Mouse (Mus musculus): ENCODE measurements around the gene Krtap5-4.
"Not testable (repeated sequence)": the region's sequence is repeated elsewhere in the genome, so short reads cannot be mapped to it uniquely, and the experiment has no call there.

The Krtap5-4 gene

DNA sequence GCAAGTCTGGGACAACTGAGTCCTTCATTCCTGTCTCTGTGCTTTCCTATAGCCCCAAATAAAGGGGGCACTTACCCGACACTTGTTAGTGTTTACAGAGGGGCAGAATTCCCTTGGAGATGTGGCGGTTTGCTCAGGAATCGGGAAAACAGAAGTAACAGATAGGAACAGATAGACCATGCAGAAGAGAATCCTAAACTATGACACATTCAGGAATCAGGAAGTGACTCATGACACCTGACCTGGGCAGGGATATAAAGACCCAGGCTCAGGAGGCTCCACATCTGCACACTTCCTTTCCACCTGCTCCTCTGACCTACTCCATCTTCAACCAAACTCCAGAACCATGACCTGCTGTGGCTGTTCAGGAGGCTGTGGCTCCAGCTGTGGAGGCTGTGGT is at the start of gene Krtap5-4:
Gene Krtap5-4, plus strand, starts transcription at position 301 of the 400 bp plus-strand sequence.
- no peak for DNase-seq (ENCODE audit: low read depth, low spot score)

DNA sequence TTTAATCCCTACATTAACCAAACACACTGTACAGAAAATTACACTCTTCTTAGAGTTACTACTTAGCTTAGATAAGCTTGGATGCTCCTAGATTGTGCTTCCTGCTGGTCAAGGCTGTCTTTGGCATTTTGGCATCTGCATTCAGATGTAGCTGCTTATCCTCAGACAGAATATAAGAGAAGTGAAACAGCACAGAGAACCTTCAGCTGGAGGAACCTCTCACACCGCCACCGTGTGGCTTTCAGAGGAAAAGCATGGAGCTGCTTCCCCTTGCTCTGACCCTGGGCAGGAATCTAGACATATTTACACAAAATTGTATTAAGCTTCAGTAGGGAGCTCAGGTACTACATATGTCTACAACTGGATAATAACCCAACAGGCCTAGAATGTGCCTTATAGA is 47.8 kb upstream of the Krtap5-4 start:
- peak; percentile 30 for DNase-seq (ENCODE audit: low read depth, low spot score)

DNA sequence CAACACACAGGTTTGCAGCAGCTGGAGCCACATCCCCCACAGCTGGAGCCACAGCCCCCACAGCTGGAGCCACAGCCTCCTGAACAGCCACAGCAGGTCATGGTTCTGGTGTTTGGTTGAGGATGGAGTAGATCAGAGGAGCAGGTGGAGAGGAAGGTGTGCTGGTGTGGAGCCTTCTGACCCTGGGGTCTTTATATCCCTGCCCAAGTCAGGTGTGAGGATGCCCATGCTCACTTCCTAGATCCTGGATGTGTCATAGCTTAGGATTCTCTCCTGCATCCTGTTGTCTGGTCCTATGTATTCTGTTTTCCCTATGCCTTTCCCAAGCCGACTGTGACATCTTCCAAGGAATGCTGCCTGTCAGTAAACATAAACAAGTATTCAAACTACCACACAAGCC is 45.1 kb upstream of the Krtap5-4 start, which contains the start of gene Gm2431:
Gene Gm2431, minus strand, starts transcription at position 101 of the 400 bp plus-strand sequence.
- DNase-seq (ENCODE audit: low read depth, low spot score), result not testable (repeated sequence)

DNA sequence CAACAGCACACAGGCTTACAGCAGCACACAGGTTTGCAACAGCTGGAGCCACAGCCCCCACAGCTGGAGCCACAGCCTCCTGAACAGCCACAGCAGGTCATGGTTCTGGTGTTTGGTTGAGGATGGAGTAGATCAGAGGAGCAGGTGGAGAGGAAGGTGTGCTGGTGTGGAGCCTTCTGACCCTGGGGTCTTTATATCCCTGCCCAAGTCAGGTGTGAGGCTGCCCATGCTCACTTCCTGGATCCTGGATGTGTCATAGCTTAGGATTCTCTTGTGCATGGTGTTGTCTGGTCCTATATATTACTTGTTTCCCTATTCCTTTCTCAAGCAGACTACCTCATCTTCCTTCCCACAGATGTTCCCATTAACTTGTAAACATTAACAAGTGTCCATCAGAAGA is 29.1 kb upstream of the Krtap5-4 start, which contains the start of gene Gm4559:
Gene Gm4559, minus strand, starts transcription at position 101 of the 400 bp plus-strand sequence.
- DNase-seq (ENCODE audit: low read depth, low spot score), result not testable (repeated sequence)

DNA sequence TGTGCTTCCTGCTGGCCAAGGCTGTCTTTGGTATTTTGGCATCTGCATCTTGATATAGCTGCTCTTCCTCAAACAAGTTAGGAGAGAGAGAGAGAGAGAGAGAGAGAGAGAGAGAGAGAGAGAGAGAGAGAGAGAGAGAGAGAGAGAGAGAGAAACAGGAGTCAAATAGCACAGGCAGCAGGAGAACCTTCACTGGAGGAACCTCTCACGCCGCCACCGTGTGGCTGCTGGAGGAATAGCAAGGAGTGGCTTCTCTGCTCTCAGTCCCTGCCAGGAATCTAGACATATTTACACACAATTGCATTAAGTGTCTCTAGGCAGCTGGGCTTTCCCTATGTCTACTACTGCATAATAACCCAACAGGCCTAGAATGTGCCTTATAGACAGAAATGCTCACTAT is 25.2 kb upstream of the Krtap5-4 start:
- peak; percentile 26 for DNase-seq (ENCODE audit: low read depth, low spot score)

DNA sequence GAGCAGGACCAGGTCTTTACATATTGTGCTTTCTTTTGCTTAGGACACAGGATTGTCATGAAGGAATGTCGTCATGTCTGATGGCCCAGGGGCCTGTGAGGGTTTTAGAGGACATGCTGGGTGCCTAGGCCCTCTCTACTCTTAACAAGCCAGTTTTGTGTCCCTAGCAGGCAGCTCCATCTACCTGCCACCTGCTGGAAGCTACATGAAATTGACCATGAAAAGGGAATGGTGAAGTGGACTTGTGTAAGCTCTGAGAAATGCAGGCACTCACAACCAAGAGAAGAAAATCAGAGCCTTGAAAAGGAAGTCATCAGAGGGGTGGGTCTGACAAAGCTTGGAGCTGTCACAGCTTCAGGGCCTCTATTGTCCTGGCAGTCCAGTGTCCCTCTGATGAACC is 24.1 kb upstream of the Krtap5-4 start:
- DNase-seq (ENCODE audit: low read depth, low spot score), result peak; percentile 26

DNA sequence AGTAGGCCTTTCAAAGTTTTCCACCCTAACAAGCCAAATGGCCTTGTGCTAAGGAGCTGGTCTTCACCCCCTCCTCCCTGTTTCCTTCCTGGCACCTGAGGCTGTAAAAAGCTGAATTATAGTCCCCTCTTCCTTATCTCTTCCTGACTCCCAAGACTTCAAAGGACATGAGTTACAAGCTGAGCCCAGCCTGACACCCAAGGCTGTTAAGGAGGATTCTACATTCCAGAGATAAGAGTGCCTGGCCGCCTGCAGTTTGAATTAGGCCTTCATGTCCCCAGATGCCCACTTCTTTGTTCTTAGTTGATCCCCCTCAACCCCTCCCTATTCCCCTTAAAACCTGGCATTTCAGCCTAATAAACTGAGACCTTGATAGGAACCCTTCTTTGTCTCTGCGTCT is 20.5 kb upstream of the Krtap5-4 start:
- not testable (repeated sequence) for DNase-seq (ENCODE audit: low read depth, low spot score)

DNA sequence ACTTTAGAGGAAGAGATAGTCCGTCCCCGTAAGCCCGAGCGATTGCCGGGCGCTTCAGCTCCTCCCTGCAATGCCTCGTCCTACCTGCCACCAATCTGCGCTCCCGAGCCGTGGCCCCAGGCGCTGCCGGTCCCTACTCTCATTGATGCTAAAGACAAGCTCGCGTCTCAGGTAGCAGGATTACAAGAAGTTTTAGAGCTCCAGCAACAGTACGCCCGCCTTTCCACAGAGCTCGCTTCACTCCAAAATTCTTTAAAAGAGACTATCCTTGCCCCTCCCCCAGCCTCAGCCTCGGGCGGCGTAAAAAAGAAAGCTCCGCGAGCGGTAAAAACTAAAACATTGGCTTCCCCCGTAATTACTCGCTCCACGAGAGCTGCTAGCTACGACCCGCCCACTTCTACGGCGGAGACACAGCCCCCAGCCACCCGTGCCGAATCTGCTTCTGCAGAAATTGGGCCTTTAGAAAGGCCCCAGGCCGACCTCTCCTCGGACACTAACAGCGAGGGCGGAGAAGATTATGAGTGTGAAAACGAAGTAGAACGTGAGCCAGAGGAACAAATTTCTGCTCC is 19.2 kb upstream of the Krtap5-4 start:
- peak; percentile 81 for DNase-seq (ENCODE audit: low read depth, low spot score)

DNA sequence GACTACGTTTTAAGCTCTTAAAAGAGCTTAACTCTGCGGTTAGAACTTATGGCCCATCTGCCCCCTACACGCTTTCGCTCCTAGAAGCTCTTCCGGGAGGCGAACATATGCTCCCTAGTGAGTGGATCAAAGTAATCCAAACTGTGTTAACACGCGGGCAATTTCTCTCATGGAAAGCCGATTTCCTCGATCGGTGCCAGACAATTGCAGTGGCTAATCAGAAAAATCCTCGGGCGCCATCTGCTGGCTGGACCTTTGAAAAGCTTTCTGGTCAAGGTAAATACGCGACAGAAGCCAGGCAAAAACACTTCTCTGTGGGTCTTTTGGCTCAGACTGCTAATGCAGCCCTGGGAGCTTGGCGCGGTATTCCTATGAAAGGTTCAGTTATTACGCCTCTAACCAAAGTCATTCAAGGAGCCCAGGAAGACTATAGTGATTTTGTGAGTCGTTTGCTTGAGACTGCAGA is 18.7 kb upstream of the Krtap5-4 start:
- peak; percentile 93 for DNase-seq (ENCODE audit: low read depth, low spot score)

DNA sequence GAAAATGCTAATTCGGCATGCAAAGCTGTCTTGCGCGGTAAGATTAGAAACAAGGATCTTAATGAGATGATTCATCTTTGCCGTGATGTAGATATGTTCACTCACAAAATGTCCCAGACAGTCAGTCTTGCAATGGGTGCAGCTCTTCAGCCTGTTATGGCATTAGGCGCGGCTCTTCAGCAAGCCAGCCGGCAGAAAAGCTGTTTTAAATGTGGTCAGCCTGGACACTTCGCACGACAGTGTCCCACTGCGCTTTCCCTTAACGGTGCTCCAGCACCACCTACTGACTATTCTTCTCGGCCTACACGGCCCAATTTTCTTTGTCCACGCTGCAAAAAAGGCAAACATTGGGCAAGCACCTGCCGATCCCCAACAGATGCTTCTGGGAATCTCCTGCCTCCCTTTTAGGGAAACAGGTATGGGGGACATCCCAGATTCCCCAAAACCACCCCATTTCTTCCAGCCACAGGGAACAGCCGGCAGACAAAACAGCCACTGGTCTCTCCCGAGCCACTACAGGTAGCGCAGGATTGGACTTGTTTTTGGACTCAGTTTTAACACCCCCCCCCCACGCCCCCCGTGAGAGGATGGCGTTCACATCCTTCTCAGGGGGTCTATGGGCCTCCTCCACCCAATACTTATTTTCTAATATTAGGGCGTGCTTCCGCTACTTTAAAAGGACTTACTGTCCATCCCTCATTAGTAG is 18.1 kb upstream of the Krtap5-4 start:
- DNase-seq (ENCODE audit: low read depth, low spot score), result no peak

DNA sequence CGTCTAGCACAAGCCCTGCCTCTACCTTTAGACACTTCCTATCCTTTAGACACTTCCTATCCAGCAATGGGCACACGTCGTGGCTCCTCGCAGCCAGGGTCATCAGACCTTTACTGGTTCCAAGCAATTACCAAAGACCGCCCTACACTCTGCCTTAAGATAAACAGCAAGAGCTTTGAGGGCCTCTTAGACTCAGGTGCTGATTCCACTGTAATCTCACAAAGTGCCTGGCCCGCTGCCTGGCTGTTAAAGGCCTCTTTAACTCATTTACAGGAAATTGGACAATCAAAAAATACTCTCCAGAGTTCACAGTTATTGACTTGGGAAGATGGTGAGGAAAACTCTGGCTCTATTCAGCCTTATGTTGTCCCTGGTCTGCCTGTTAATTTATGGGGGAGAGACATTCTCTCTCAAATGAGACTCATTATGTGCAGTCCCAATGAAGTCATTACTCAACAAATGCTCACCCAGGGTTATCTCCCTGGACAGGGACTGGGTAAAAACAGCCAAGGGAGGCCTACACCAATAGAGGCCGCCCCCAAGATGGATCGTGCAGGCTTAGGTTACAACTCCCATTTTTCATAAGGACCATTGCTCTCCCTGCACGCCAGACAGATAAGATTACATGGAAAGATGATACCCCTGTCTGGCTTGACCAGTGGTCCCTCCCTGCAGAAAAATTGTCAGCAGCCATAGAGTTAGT is 17.3 kb upstream of the Krtap5-4 start:
- DNase-seq (ENCODE audit: low read depth, low spot score), result not testable (repeated sequence)

DNA sequence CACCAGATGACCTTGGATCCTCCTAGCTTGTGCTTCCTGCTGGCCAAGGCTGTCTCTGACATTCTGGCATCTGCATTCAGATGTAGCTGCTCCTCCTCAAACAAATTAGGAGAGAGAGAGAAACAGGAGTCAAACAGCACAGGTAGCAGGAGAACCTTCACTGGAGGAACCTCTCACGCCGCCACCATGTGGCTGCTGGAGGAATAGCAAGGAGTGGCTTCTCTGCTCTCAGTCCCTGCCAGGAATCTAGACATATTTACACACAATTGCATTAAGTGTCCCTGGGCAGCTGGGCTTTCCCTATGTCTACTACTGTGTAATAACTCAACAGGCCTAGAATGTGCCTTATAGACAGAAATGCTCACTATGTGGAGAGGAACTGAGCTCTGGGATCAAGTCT is 9.5 kb upstream of the Krtap5-4 start:
- peak; percentile 24 for DNase-seq (ENCODE audit: low read depth, low spot score)

DNA sequence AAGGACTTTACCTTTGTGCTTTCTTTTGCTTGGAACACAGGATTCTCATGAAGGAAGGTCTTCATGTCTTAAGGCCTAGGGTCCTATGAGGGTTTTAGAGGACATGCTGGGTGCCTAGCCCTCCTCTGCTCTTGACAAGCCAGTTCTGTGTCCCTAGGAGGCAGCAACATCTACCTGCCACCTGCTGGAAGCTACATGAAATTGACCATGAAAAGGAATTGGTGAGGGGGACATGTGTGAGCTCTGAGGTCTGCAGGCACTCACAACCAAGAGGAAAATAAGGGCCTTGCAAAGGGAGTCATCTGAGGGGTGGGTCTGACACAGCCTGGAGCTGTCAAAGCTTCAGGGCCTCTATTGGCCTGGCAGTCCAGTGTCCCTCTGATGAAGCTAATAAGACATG is 7.9 kb upstream of the Krtap5-4 start:
- DNase-seq (ENCODE audit: low read depth, low spot score), result peak; percentile 12

DNA sequence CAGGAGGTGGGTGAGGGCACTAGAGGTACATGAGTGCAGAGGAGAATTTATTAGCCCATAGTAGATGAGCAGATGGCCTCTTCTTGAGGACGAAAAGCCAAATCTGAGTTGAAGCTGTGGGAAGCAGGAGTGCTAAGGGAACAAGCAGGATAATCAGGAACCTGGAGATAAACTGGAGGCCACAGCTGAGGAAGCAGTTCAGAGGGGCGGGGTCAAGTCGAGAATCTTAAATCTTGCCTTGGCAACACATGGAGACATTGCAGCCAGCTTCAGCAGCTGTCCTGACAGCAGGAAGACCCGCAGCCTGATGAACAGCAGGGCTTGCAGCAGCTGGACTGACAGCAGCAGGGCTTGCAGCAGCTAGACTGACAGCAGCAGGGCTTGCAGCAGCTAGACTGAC is 7.2 kb upstream of the Krtap5-4 start:
- DNase-seq (ENCODE audit: low read depth, low spot score), result not testable (repeated sequence)

DNA sequence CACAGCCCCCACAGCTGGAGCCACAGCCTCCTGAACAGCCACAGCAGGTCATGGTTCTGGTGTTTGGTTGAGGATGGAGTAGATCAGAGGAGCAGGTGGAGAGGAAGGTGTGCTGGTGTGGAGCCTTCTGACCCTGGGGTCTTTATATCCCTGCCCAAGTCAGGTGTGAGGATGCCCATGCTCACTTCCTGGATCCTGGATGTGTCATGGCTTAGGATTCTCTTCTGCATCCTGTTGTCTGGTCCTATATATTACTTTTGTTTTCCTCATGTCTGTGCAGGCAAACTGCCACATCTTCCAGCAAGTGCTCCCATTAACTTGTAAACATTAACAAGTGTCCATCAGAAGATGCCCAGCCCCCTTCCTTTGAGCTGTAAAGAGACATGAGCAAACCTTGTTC is 6.3 kb upstream of the Krtap5-4 start, which contains the start of gene Krtap5-1:
Gene Krtap5-1, minus strand, starts transcription at position 101 of the 400 bp plus-strand sequence.
- not testable (repeated sequence) for DNase-seq (ENCODE audit: low read depth, low spot score)

DNA sequence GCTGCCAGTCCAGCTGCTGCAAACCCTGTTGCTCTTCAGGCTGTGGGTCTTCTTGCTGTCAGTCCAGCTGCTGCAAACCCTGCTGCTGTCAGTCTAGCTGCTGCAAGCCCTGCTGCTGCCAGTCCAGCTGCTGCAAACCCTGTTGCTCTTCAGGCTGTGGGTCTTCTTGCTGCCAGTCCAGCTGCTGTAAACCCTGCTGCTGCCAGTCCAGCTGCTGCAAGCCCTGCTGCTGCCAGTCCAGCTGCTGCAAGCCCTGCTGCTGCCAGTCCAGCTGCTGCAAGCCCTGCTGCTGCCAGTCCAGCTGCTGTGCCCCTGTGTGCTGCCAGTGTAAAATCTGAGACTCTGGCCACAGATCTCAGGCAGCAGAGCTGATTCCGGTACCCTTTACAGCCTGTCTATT is 580 bp downstream of the Krtap5-4 start:
- not testable (repeated sequence) for DNase-seq (ENCODE audit: low read depth, low spot score)

DNA sequence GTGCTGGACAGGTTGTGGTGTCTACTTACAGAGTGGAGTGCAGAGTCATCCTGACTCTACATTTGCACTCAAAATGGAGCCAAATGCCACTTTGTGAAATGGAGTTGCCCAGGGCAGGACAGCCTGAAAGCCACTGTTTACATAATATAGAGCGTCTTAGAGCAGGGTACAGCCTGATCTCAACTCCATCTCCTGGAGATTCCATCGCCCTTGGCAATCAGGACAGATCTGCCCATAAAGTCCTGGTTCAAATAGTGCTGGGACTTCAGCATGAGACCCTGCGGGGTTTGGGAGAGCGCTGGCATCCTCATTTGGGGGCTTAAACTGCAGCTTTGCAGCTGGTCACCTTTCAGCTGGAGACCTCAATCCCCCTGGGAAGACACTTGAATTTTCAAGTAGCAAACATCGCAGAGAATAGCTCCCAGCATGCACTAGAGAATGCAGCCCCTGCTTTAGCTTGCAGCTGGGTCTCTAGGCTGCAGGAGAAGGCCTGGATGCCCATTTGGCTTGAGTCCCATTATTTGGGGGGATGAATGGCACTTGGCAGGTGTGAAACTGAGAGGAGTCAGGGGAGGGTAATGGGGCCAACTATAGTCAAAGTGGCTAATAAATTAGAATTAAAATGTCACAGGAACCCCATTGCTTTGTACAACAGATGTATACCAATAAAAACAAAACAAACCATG is 11.4 kb downstream of the Krtap5-4 start:
- DNase-seq (ENCODE audit: low read depth, low spot score), result no peak

DNA sequence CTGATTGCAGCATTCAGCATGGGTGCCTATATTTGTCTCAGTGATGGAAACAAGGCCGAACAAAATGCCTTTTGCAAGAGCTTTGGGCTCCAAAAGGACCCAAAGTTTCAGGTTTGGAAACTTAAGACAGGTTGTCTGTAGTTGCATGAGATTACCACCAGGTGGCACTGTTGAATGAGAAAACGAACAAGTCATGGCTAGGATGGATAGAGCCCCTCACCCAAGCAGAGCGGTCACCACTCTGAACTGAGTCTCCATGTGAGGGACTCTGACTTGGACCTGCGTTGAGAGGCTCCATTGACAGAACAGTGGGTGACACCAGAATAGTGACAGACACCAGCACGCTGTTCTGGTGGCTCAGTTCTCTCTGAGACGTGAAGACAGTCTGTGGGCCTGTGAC is 13.2 kb downstream of the Krtap5-4 start:
- peak; percentile 53 for DNase-seq (ENCODE audit: low read depth, low spot score)

DNA sequence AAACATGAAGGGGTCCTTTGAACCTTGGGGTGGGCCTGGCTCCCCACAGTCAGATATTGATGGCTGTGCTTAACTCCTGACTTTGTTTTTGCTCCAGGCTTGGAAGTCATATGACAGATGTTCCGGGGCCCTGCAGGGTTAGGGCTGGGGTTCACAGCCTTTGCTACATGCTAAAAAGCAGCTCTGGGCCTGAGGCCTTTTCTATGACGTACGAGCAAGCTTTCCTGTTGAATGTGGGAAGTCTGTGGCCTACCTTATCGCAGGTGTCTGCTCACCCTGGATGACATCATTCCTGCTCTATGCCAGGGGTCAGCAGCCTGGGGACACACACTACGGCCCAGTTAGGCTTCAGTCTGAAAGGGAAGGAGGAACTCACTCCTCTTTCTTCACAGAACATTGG is 13.9 kb downstream of the Krtap5-4 start:
- no peak for DNase-seq (ENCODE audit: low read depth, low spot score)

DNA sequence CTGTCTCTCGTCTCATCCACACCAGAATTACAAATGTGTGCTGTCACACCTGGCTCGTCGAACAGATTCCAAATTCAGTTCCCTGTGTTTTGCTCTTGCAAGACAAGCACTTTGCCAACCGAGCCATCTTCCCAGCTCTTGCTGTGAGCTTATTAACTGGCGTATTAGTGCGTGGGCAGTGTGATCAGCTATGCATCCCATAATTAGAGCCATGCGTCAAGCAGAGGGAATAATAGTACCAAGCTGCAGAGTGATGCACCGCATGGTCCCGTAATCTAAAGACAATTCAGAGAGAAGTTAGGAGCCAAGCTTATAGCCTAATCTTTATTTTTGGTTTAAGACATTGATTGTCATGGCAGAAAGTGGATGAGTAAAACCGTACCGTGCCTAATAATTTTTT is 15.8 kb downstream of the Krtap5-4 start:
- no peak for DNase-seq (ENCODE audit: low read depth, low spot score)

DNA sequence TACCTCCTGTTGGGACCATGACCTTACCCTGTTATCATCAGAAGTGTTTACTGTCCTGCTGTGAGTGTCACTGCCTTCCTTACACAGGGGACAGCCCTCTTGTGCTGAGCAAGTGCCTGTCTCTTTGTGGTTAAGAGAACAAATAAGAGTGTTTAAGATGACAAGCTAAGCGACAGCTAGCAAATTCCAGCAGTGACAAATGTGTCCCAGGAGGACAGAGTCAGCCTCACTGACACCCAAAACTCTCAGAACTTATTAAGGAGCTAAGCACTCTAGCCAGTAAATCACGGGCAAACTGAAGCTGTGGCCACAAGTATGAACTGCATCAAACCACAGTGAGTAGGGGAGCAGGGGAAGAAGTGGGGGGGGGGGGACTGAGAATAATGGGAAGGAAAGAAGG is 17.6 kb downstream of the Krtap5-4 start:
- DNase-seq (ENCODE audit: low read depth, low spot score), result no peak
